Mouse (Mus musculus): ENCODE results near the gene Slc38a7. TPM values are rescaled to one million over a fixed set of nuclear protein-coding genes. Genes with fewer than 3 reads are reported as not detected.
"Not testable (repeated sequence)": the region's sequence is repeated elsewhere in the genome, so short reads cannot be mapped to it uniquely, and the experiment has no call there.

The Slc38a7 gene
- polyA plus RNA-seq, 1 experiment, result 26.2 TPM

- no peak overlapping the region for H3ac ChIP-seq (ENCODE audit: control insufficient read depth, insufficient read length, low read depth)
- peaks cover 63% of the 10 kb centered on the region for H3K79me3 ChIP-seq (ENCODE audit: low read depth)
- TF ChIP-seq CTCF (IDR thresholded peaks at IDR 0.05; ENCODE audit: control insufficient read depth, insufficient read depth, insufficient read length) (no peak), MYOD1 (IDR thresholded peaks at IDR 0.05; ENCODE audit: control insufficient read depth, insufficient read length, low read depth) (no peak), USF1 (IDR thresholded peaks at IDR 0.05; ENCODE audit: low read depth) (no peak), MYOG (IDR thresholded peaks at IDR 0.05; ENCODE audit: control insufficient read depth, extremely low read depth, insufficient read length) (no peak), MAX (IDR thresholded peaks at IDR 0.05) (no peak), FOSL1 (IDR thresholded peaks at IDR 0.05; ENCODE audit: insufficient read depth, low read length, poor library complexity, severe bottlenecking) (no peak), CEBPB (IDR thresholded peaks at IDR 0.05; ENCODE audit: low read depth) (no peak)
- H3K36me3 ChIP-seq (ENCODE audit: control insufficient read depth, insufficient read depth), result peaks cover 8% of the 10 kb centered on the region
- no peaks in the 10 kb centered on the region for H3K27me3 ChIP-seq (ENCODE audit: control insufficient read depth, insufficient read depth, insufficient read length)
- no peak overlapping the region for H3K4me3 ChIP-seq (ENCODE audit: insufficient read depth, poor library complexity, severe bottlenecking)
- peaks cover 92% of the 10 kb centered on the region for H3K79me2 ChIP-seq (ENCODE audit: control insufficient read depth, insufficient read depth)
Observed at GRCm38 (mm10) chr8:95881576-95881975, 28.2 kb upstream of the Slc38a7 start.

GRCm38 (mm10) chr8:95879823-95880222 is 26.5 kb upstream of the Slc38a7 start:
- no peak for TF ChIP-seq MYOD1 (IDR thresholded peaks at IDR 0.05; ENCODE audit: control insufficient read depth, insufficient read length, low read depth)
- no peak for TF ChIP-seq USF1 (IDR thresholded peaks at IDR 0.05; ENCODE audit: low read depth)
- no peak for TF ChIP-seq CTCF (IDR thresholded peaks at IDR 0.05; ENCODE audit: control insufficient read depth, insufficient read depth, insufficient read length)
- TF ChIP-seq MAX (IDR thresholded peaks at IDR 0.05), result no peak
- no peak for TF ChIP-seq CEBPB (IDR thresholded peaks at IDR 0.05; ENCODE audit: low read depth)
- TF ChIP-seq FOSL1 (IDR thresholded peaks at IDR 0.05; ENCODE audit: insufficient read depth, low read length, poor library complexity, severe bottlenecking), result no peak
- TF ChIP-seq MYOG (IDR thresholded peaks at IDR 0.05; ENCODE audit: control insufficient read depth, extremely low read depth, insufficient read length), result no peak
- Histone ChIP-seq H3K4me3 (ENCODE audit: insufficient read depth, poor library complexity, severe bottlenecking) (no peak overlapping the region), H3K79me3 (ENCODE audit: low read depth) (peaks cover 46% of the 10 kb centered on the region), H3ac (ENCODE audit: control insufficient read depth, insufficient read length, low read depth) (no peak overlapping the region), H3K79me2 (ENCODE audit: control insufficient read depth, insufficient read depth) (peaks cover 74% of the 10 kb centered on the region), H3K36me3 (ENCODE audit: control insufficient read depth, insufficient read depth) (peaks cover 25% of the 10 kb centered on the region), H3K27me3 (ENCODE audit: control insufficient read depth, insufficient read depth, insufficient read length) (no peaks in the 10 kb centered on the region)

- Histone ChIP-seq H3ac (ENCODE audit: control insufficient read depth, insufficient read length, low read depth) (no peak overlapping the region), H3K27me3 (ENCODE audit: control insufficient read depth, insufficient read depth, insufficient read length) (no peaks in the 10 kb centered on the region), H3K79me3 (ENCODE audit: low read depth) (peaks cover 34% of the 10 kb centered on the region), H3K4me3 (ENCODE audit: insufficient read depth, poor library complexity, severe bottlenecking) (no peak overlapping the region), H3K36me3 (ENCODE audit: control insufficient read depth, insufficient read depth) (peaks cover 25% of the 10 kb centered on the region), H3K79me2 (ENCODE audit: control insufficient read depth, insufficient read depth) (peaks cover 60% of the 10 kb centered on the region)
- TF ChIP-seq FOSL1 (IDR thresholded peaks at IDR 0.05; ENCODE audit: insufficient read depth, low read length, poor library complexity, severe bottlenecking) (no peak), CTCF (IDR thresholded peaks at IDR 0.05; ENCODE audit: control insufficient read depth, insufficient read depth, insufficient read length) (no peak), MYOD1 (IDR thresholded peaks at IDR 0.05; ENCODE audit: control insufficient read depth, insufficient read length, low read depth) (no peak), USF1 (IDR thresholded peaks at IDR 0.05; ENCODE audit: low read depth) (no peak)
Observed at GRCm38 (mm10) chr8:95878176-95878962, 25.0 kb upstream of the Slc38a7 start.

GRCm38 (mm10) chr8:95875270-95875669 is 21.9 kb upstream of the Slc38a7 start:
- Histone ChIP-seq H3K4me3 (ENCODE audit: insufficient read depth, poor library complexity, severe bottlenecking) (no peak overlapping the region), H3K27me3 (ENCODE audit: control insufficient read depth, insufficient read depth, insufficient read length) (no peaks in the 10 kb centered on the region), H3K79me2 (ENCODE audit: control insufficient read depth, insufficient read depth) (peaks cover 29% of the 10 kb centered on the region), H3K36me3 (ENCODE audit: control insufficient read depth, insufficient read depth) (peaks cover 45% of the 10 kb centered on the region), H3K79me3 (ENCODE audit: low read depth) (peaks cover 14% of the 10 kb centered on the region), H3ac (ENCODE audit: control insufficient read depth, insufficient read length, low read depth) (no peak overlapping the region)
- TF ChIP-seq MYOG (IDR thresholded peaks at IDR 0.05; ENCODE audit: control insufficient read depth, extremely low read depth, insufficient read length) (no peak), CTCF (IDR thresholded peaks at IDR 0.05; ENCODE audit: control insufficient read depth, insufficient read depth, insufficient read length) (no peak), MAX (IDR thresholded peaks at IDR 0.05) (no peak), MYOD1 (IDR thresholded peaks at IDR 0.05; ENCODE audit: control insufficient read depth, insufficient read length, low read depth) (no peak), USF1 (IDR thresholded peaks at IDR 0.05; ENCODE audit: low read depth) (no peak), FOSL1 (IDR thresholded peaks at IDR 0.05; ENCODE audit: insufficient read depth, low read length, poor library complexity, severe bottlenecking) (no peak), CEBPB (IDR thresholded peaks at IDR 0.05; ENCODE audit: low read depth) (no peak)

GRCm38 (mm10) chr8:95871690-95872089 is 18.4 kb upstream of the Slc38a7 start:
- H3K79me3 ChIP-seq (ENCODE audit: low read depth), result no peaks in the 10 kb centered on the region
- H3ac ChIP-seq (ENCODE audit: control insufficient read depth, insufficient read length, low read depth), result no peak overlapping the region
- TF ChIP-seq CEBPB (IDR thresholded peaks at IDR 0.05; ENCODE audit: low read depth) (no peak), CTCF (IDR thresholded peaks at IDR 0.05; ENCODE audit: control insufficient read depth, insufficient read depth, insufficient read length) (no peak), MYOD1 (IDR thresholded peaks at IDR 0.05; ENCODE audit: control insufficient read depth, insufficient read length, low read depth) (no peak), MYOG (IDR thresholded peaks at IDR 0.05; ENCODE audit: control insufficient read depth, extremely low read depth, insufficient read length) (no peak), USF1 (IDR thresholded peaks at IDR 0.05; ENCODE audit: low read depth) (no peak), FOSL1 (IDR thresholded peaks at IDR 0.05; ENCODE audit: insufficient read depth, low read length, poor library complexity, severe bottlenecking) (no peak)
- no peak overlapping the region for H3K4me3 ChIP-seq (ENCODE audit: insufficient read depth, poor library complexity, severe bottlenecking)
- H3K36me3 ChIP-seq (ENCODE audit: control insufficient read depth, insufficient read depth), result peaks cover 65% of the 10 kb centered on the region
- H3K79me2 ChIP-seq (ENCODE audit: control insufficient read depth, insufficient read depth), result no peaks in the 10 kb centered on the region
- H3K27me3 ChIP-seq (ENCODE audit: control insufficient read depth, insufficient read depth, insufficient read length), result no peaks in the 10 kb centered on the region

- not testable (repeated sequence) for H3K27me3 ChIP-seq (ENCODE audit: control insufficient read depth, insufficient read depth, insufficient read length); H3K79me3 ChIP-seq (ENCODE audit: low read depth); H3ac ChIP-seq (ENCODE audit: control insufficient read depth, insufficient read length, low read depth); H3K79me2 ChIP-seq (ENCODE audit: control insufficient read depth, insufficient read depth); H3K4me3 ChIP-seq (ENCODE audit: insufficient read depth, poor library complexity, severe bottlenecking)
- peaks cover 26% of the 10 kb centered on the region for H3K36me3 ChIP-seq (ENCODE audit: control insufficient read depth, insufficient read depth)
Observed at GRCm38 (mm10) chr8:95864851-95865250, 11.5 kb upstream of the Slc38a7 start.

GRCm38 (mm10) chr8:95863761-95864440 is 10.6 kb upstream of the Slc38a7 start:
- not testable (repeated sequence) for H3K4me3 ChIP-seq (ENCODE audit: insufficient read depth, poor library complexity, severe bottlenecking); H3ac ChIP-seq (ENCODE audit: control insufficient read depth, insufficient read length, low read depth); H3K79me2 ChIP-seq (ENCODE audit: control insufficient read depth, insufficient read depth); H3K27me3 ChIP-seq (ENCODE audit: control insufficient read depth, insufficient read depth, insufficient read length); H3K79me3 ChIP-seq (ENCODE audit: low read depth)
- H3K36me3 ChIP-seq (ENCODE audit: control insufficient read depth, insufficient read depth), result peaks cover 25% of the 10 kb centered on the region
